Mouse (Mus musculus): ENCODE results near the gene Enho.
A peak's percentile ranks its signal among the peaks of the same experiment; 100 is the strongest.
"Not testable (repeated sequence)": the region's sequence is repeated elsewhere in the genome, so short reads cannot be mapped to it uniquely, and the experiment has no call there.

The Enho gene

GRCm38 (mm10) chr4:41639913-41640507, at the start of gene Enho:
TSS of gene Enho (minus strand) at chr4:41640324.
- peak; percentile 93 to 95 for DNase-seq (ENCODE audit: low spot score in 2 of 2)

GRCm38 (mm10) chr4:41688562-41688961, 48.4 kb upstream of the Enho start:
- not testable (repeated sequence) for DNase-seq (ENCODE audit: low spot score in 2 of 2)

GRCm38 (mm10) chr4:41685882-41686492, 45.9 kb upstream of the Enho start:
- DNase-seq (ENCODE audit: low spot score in 2 of 2) = not testable (repeated sequence)

GRCm38 (mm10) chr4:41684931-41685453, 44.9 kb upstream of the Enho start:
- not testable (repeated sequence) for DNase-seq (ENCODE audit: low spot score in 2 of 2)

- not testable (repeated sequence) for DNase-seq (ENCODE audit: low spot score in 2 of 2)
Measured at GRCm38 (mm10) chr4:41684131-41684930, 44.2 kb upstream of the Enho start.

- DNase-seq (ENCODE audit: low spot score in 2 of 2) = not testable (repeated sequence)
Measured at GRCm38 (mm10) chr4:41683303-41683702, 43.2 kb upstream of the Enho start.

GRCm38 (mm10) chr4:41682789-41683188, 42.7 kb upstream of the Enho start:
- no peak for DNase-seq (ENCODE audit: low spot score in 2 of 2)

GRCm38 (mm10) chr4:41681947-41682346, 41.8 kb upstream of the Enho start:
- no peak for DNase-seq (ENCODE audit: low spot score in 2 of 2)

GRCm38 (mm10) chr4:41681176-41681575, 41.1 kb upstream of the Enho start:
- no peak for DNase-seq (ENCODE audit: low spot score in 2 of 2)

GRCm38 (mm10) chr4:41679291-41679690, 39.2 kb upstream of the Enho start:
- DNase-seq (ENCODE audit: low spot score in 2 of 2) = no peak

- DNase-seq (ENCODE audit: low spot score in 2 of 2) = no peak
Measured at GRCm38 (mm10) chr4:41678863-41679262, 38.7 kb upstream of the Enho start.

GRCm38 (mm10) chr4:41677006-41677629, 37.0 kb upstream of the Enho start:
- no peak for DNase-seq (ENCODE audit: low spot score in 2 of 2)

- DNase-seq (ENCODE audit: low spot score in 2 of 2) = no peak
Measured at GRCm38 (mm10) chr4:41676248-41677005, 36.3 kb upstream of the Enho start.

- no peak for DNase-seq (ENCODE audit: low spot score in 2 of 2)
Measured at GRCm38 (mm10) chr4:41673186-41673585, 33.1 kb upstream of the Enho start.

- no peak for DNase-seq (ENCODE audit: low spot score in 2 of 2)
Measured at GRCm38 (mm10) chr4:41672522-41672963, 32.4 kb upstream of the Enho start.

GRCm38 (mm10) chr4:41671963-41672480, 31.9 kb upstream of the Enho start:
- no peak for DNase-seq (ENCODE audit: low spot score in 2 of 2)

- no peak for DNase-seq (ENCODE audit: low spot score in 2 of 2)
Measured at GRCm38 (mm10) chr4:41671500-41671899, 31.4 kb upstream of the Enho start.

- no peak for DNase-seq (ENCODE audit: low spot score in 2 of 2)
Measured at GRCm38 (mm10) chr4:41670836-41671235, 30.7 kb upstream of the Enho start.

GRCm38 (mm10) chr4:41666646-41667045, 26.5 kb upstream of the Enho start:
- no peak for DNase-seq (ENCODE audit: low spot score in 2 of 2)

- DNase-seq (ENCODE audit: low spot score in 2 of 2) = no peak
Measured at GRCm38 (mm10) chr4:41665009-41665675, 25.0 kb upstream of the Enho start.
